Mouse (Mus musculus): Measurements from ENCODE around the gene Lima1. TPM values are rescaled to one million over a fixed set of nuclear protein-coding genes. Genes with fewer than 3 reads are reported as not detected.
"Not testable (repeated sequence)": the region's sequence is repeated elsewhere in the genome, so short reads cannot be mapped to it uniquely, and the experiment has no call there.

Gene Lima1
- polyA plus RNA-seq, 1 experiment from 2014 or later = 29.4 TPM

DNA sequence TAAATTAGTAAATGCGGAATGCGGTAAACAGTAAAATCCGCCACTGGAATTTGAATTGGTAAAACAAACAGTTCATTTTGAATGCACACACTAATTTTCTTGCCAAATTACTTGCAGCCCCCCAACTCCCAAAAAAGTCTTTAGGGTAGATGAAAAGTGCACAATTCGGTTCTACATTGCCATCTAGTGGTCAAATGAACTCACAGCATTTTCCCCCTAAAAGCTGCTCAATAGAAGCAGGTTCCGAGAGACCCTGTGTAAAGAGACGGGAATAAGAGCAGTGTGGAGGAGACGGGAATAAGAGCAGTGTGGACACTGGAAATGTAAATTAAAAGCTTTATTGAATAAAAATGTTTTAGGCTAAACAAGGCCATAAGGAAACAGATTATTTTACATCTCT lies 97.1 kb downstream of the Lima1 start:
- Histone ChIP-seq H3K27me3 (ENCODE audit: insufficient read depth, poor library complexity, severe bottlenecking) (no peaks in the 10 kb centered on the region), H3K4me1 (0 out of 2 replicates have a peak, but pooled peaks cover 3% of the 10 kb centered on the region), H3K9me3 (no peaks in the 10 kb centered on the region), H3K36me3 (peaks cover 38% of the 10 kb centered on the region), H3K27ac (no peak overlapping the region), H3K4me3 (no peak overlapping the region)
- DNase-seq (ENCODE audit: low spot score) = no peak
- WGBS = 31% methylated on average over 7 of the region's 7 CpGs

DNA sequence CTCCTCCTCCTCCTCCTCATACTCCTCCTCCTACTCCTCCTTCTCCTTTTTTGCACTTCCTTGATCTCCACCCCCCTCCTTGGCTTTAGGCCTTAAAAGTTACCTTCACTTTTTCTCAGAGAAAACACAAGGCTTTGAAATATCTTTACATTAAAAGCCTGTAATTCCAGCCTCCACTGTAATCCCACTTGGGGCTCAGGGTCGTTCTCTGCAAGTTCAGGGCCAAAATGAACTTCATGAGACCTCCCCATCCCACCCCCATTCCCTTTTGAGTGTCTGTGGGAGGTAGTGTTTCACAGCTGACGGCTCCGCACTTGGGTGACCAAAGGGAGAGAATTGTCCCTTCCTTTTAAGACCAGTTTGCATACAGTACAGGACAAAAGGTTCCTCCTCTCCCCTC lies 102.3 kb downstream of the Lima1 start:
- peak overlapping the region; percentile 92; the same call in 1 of the 2 replicates for H3K27ac ChIP-seq

DNA sequence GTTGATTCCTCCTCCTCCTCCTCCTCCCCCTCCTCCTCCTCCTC lies 102.6 kb downstream of the Lima1 start, which contains the start of gene Cers5:
Cers5 (minus strand) TSS at position 5 of the 44 bp plus-strand sequence.
- Histone ChIP-seq H3K4me1 (peaks cover 21% of the 10 kb centered on the region), H3K4me3 (peak within 1 kb of the TSS; percentile 94), H3K27ac (peak within 1 kb of the TSS; percentile 92)
- H3K27me3 ChIP-seq (ENCODE audit: insufficient read depth, poor library complexity, severe bottlenecking); DNase-seq (ENCODE audit: low spot score); H3K36me3 ChIP-seq; H3K9me3 ChIP-seq: not testable (repeated sequence)

More for the DNA sequence above, 102.3 kb downstream of the Lima1 start:
- DNase-seq (ENCODE audit: low spot score) = no peak
- Histone ChIP-seq H3K4me3 (peak overlapping the region; percentile 94), H3K36me3 (no peaks in the 10 kb centered on the region; the same call in 1 of the 2 replicates), H3K9me3 (no peaks in the 10 kb centered on the region), H3K27me3 (ENCODE audit: insufficient read depth, poor library complexity, severe bottlenecking) (no peaks in the 10 kb centered on the region), H3K4me1 (peaks cover 21% of the 10 kb centered on the region)
- WGBS = 44% methylated on average over 3 of the region's 3 CpGs

DNA sequence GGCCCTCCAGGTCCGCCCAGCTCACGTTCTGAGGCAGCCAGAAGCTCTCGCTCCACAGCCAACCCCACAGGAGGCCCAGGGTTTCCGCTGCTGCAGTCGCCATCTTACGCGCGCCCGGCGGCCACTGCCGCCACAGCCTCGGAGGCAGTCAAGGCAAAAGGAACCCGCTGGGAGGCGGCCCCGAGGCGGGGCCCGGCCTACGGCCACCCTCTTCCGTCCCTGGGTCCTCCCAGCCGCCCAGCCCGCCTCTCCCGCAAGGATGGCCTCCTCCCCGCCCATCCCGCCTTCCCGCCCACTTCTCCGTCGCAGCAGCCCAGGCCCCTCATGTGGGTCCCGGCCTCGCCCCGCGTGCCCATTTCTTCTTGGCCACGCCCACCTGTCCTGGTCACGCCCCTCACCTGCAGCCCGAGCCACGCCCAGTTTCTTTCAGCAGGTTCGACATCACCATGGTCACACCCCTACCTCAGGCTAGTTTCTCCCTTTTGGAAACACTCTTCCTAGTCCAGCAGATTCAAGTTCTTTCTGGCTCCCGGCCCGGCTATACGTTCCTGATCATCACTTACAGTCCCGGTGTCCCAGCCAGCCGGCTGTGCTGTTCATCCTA lies 102.9 kb downstream of the Lima1 start:
- WGBS = under 1% methylated on average over 37 of the region's 41 CpGs
- peak; percentile 96 for DNase-seq (ENCODE audit: low spot score)

DNA sequence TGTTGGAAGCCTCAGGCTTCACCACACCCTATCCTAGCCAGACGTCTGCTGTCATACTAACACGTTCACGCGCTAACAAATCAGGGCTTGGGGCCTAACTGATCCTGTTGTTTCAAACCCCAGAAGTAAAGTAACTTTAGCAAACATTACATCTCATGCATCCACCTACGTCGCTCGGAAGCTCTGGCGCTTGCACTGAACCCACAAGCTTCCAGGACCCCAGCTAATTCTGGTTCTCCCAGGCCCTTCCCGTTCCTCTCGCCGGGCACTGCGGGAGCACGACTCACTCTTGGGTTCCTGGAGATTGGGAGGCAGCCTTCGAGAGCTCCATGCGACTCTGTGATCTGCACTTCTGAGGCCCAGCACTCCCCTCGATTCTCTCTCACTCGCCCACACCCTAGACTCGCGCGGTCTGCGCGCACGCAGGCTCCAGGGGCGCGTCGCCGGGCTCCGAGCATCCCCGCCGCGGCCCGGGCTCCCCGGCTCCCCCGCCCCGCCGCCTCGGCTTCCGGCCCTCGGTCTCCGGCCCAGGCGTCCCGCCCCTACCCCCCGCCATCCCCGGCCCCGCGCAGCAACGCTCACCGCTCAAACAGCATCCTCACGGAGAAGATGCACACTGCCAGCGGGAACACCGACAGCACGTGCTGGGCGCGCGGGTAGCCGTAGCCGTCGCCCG lies 103.5 kb downstream of the Lima1 start:
- peaks cover 21% of the 10 kb centered on the region for H3K4me1 ChIP-seq
- DNase-seq (ENCODE audit: low spot score) = peak; percentile 78
- peak overlapping the region; percentile 94 for H3K4me3 ChIP-seq
- no peaks in the 10 kb centered on the region for H3K36me3 ChIP-seq
- no peaks in the 10 kb centered on the region for H3K9me3 ChIP-seq
- peak overlapping the region; percentile 92 for H3K27ac ChIP-seq
- H3K27me3 ChIP-seq (ENCODE audit: insufficient read depth, poor library complexity, severe bottlenecking) = no peaks in the 10 kb centered on the region
- under 1% methylated on average over 59 of the region's 59 CpGs for WGBS

More for the DNA sequence above, 102.9 kb downstream of the Lima1 start:
- Histone ChIP-seq H3K9me3 (no peaks in the 10 kb centered on the region), H3K4me1 (peaks cover 21% of the 10 kb centered on the region), H3K27ac (peak overlapping the region; percentile 92), H3K36me3 (no peaks in the 10 kb centered on the region), H3K4me3 (peak overlapping the region; percentile 94), H3K27me3 (ENCODE audit: insufficient read depth, poor library complexity, severe bottlenecking) (no peaks in the 10 kb centered on the region)

DNA sequence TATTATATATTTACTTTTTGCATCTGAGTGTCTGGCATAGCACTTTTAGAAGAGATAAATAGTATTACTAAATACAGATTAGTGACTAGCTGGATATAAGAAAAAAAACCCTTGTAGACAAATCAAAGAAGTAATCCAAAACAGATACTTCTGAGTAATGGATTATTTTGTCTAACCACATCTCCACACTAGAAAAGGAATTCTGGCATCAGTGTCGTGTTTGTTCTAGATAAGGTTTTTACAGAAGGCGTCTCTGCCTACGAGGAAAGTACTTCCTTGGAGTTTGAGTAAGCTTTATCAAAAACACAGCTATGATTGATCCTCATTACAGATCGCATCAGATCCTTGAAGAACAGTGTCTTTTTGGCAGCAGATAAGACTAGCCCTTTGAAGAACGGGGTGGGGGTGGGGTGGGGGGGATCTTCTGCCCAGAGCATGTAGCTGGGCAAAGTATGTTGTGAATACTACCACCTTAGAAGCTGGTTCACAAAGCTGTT lies 104.2 kb downstream of the Lima1 start:
- no peak for DNase-seq (ENCODE audit: low spot score)
- Histone ChIP-seq H3K36me3 (0 out of 2 replicates have a peak, but pooled peaks cover 4% of the 10 kb centered on the region), H3K4me3 (peak overlapping the region; percentile 94), H3K9me3 (no peaks in the 10 kb centered on the region), H3K4me1 (peaks cover 21% of the 10 kb centered on the region), H3K27me3 (ENCODE audit: insufficient read depth, poor library complexity, severe bottlenecking) (no peaks in the 10 kb centered on the region), H3K27ac (peak overlapping the region; percentile 92)
- 4% methylated on average over 5 of the region's 5 CpGs for WGBS

DNA sequence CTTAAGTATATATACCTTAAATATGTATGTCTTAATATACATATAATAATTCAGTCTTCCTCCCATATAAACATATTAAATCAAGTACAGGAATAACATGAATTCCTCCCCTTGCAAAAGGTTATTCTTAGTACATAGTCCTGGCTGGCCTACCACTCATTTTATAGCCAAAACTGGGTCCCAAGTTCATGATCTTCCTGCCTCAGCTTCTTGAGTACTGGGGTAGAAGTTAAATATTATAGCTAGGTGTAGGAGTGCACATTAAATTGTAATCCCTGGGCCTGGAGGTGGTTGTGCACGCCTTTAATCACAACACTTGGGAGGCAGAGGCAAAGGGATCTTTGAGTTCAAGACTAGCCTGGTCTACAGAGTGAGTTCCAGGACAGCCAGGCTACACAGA lies 106.5 kb downstream of the Lima1 start:
- Histone ChIP-seq H3K9me3 (no peaks in the 10 kb centered on the region), H3K4me1 (peaks cover 21% of the 10 kb centered on the region), H3K36me3 (peaks cover 14% of the 10 kb centered on the region; the same call in 1 of the 2 replicates), H3K4me3 (no peak overlapping the region), H3K27me3 (ENCODE audit: insufficient read depth, poor library complexity, severe bottlenecking) (no peaks in the 10 kb centered on the region), H3K27ac (no peak overlapping the region)
- 86% methylated on average over 1 of the region's 1 CpGs for WGBS
- DNase-seq (ENCODE audit: low spot score) = no peak

DNA sequence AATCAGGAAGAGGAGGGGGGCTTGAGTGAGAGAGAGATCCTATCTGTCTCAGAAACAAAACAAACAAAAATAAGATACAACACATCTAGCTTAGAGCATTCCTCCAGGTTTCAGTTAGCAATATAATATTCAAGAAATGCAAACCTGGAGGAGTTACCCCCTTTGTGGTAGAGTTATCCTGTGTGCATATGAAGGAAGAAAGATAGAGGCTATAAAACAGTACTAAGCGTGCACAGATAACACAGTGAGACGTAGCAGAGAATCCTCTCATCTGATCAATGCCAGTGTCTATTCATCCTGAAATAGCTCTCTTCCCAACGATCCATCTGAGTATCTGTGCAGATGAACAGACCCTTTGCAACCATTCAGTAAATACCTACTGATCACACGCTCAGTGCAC lies 107.8 kb downstream of the Lima1 start:
- 70% methylated on average over 4 of the region's 4 CpGs for WGBS

DNA sequence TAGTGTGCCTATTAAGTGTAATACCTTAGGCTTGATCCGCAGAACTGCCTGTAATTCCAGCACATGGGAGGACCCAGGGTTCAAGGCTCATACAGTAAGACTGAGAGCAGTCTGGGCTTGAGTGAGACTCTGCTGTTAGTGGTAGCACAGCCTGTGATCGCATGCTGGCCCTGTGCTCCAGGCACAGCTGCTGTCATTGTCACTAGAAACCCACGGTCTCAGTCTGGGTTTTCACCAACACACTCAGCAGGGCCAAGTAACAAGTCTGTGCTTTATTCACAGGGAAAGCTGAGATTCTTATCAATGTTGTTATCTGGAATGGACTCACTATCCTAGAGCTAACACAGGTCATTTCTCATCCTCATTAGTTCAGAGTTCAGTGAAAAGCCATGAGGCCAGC lies 121.1 kb downstream of the Lima1 start:
- DNase-seq (ENCODE audit: low spot score) = no peak
- 68% methylated on average over 3 of the region's 3 CpGs for WGBS
- Histone ChIP-seq H3K4me3 (no peak overlapping the region), H3K9me3 (no peaks in the 10 kb centered on the region), H3K27me3 (ENCODE audit: insufficient read depth, poor library complexity, severe bottlenecking) (no peaks in the 10 kb centered on the region), H3K36me3 (peaks cover 16% of the 10 kb centered on the region), H3K4me1 (peaks cover 9% of the 10 kb centered on the region; the same call in 1 of the 2 replicates), H3K27ac (no peak overlapping the region)

More for the DNA sequence above, 107.8 kb downstream of the Lima1 start:
- Histone ChIP-seq H3K9me3 (no peaks in the 10 kb centered on the region), H3K4me1 (peaks cover 17% of the 10 kb centered on the region), H3K27ac (no peak overlapping the region), H3K36me3 (peaks cover 21% of the 10 kb centered on the region; the same call in 1 of the 2 replicates), H3K4me3 (no peak overlapping the region), H3K27me3 (ENCODE audit: insufficient read depth, poor library complexity, severe bottlenecking) (no peaks in the 10 kb centered on the region)
- no peak for DNase-seq (ENCODE audit: low spot score)

DNA sequence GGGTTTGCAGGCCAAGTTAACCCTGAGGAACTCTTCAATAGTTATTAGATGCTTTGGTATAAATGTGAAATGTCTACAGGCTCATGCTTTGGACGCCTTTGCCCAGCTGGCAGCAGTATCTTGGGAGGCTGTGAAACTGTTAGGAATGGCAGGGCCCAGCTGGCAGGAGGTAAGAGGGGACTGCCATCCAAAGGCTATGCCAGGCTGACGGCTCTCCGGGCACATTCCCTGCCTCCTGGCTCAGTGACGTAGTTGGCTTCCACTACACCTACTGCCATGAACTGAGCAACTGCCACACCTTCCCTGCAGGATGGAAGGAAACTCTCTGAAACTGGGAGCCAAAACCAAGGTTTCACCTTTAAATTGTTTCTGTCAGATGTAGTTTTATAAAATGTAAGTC lies 135.0 kb downstream of the Lima1 start:
- Histone ChIP-seq H3K27ac (no peak overlapping the region), H3K27me3 (ENCODE audit: insufficient read depth, poor library complexity, severe bottlenecking) (no peaks in the 10 kb centered on the region), H3K4me3 (no peak overlapping the region), H3K9me3 (no peaks in the 10 kb centered on the region), H3K36me3 (peaks cover 85% of the 10 kb centered on the region), H3K4me1 (no peaks in the 10 kb centered on the region)
- DNase-seq (ENCODE audit: low spot score) = no peak
- WGBS = 91% methylated on average over 4 of the region's 4 CpGs

DNA sequence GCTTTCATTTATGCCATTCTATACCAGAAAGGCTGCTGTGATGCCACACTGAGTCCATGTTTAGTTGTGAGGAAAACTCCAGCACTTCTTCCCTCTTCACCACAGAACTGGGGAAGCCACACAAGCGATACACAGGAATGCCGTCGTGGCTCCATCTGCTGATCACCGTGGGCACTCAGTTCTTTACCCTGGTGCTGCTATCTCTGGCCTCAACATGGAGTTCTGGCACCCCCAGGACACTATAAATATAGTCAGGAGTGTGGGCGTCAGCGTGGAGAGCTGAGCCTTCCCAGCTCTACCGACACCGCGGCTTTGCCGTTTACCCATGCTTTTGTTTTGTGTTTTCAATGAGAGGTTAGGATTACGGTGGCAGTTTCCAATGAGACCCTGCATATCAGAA lies 138.6 kb downstream of the Lima1 start:
- no peaks in the 10 kb centered on the region for H3K27me3 ChIP-seq (ENCODE audit: insufficient read depth, poor library complexity, severe bottlenecking)
- H3K36me3 ChIP-seq = peaks cover 83% of the 10 kb centered on the region
- 85% methylated on average over 11 of the region's 11 CpGs for WGBS

DNA sequence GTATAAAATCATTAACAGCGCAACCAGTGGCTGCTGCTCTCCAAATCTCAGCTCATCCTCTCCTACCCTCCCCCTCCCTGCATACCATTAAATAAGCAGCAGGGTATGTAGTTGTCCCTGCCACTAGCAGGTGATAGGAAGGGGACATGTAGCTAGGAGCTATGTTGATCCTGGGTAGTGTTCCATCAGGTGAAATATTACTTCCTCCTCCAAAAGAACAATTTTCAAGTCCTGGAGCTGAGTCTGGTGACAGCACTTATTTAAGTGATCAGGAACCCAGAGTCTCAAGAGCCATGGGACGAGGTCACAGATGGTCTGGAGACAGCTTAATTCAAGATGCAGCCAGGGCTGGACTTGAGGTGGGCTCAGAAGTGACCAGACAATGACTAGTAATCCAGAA lies 139.6 kb downstream of the Lima1 start:
- Histone ChIP-seq H3K27me3 (ENCODE audit: insufficient read depth, poor library complexity, severe bottlenecking) (no peaks in the 10 kb centered on the region), H3K36me3 (peaks cover 76% of the 10 kb centered on the region), H3K27ac (no peak overlapping the region), H3K4me3 (no peak overlapping the region), H3K4me1 (no peaks in the 10 kb centered on the region), H3K9me3 (no peaks in the 10 kb centered on the region)
- DNase-seq (ENCODE audit: low spot score) = no peak
- 85% methylated on average over 2 of the region's 2 CpGs for whole genome bisulfite sequencing

More for the DNA sequence above, 138.6 kb downstream of the Lima1 start:
- H3K4me3 ChIP-seq = no peak overlapping the region
- no peak overlapping the region for H3K27ac ChIP-seq
- DNase-seq (ENCODE audit: low spot score) = no peak
- H3K9me3 ChIP-seq = no peaks in the 10 kb centered on the region
- no peaks in the 10 kb centered on the region for H3K4me1 ChIP-seq

DNA sequence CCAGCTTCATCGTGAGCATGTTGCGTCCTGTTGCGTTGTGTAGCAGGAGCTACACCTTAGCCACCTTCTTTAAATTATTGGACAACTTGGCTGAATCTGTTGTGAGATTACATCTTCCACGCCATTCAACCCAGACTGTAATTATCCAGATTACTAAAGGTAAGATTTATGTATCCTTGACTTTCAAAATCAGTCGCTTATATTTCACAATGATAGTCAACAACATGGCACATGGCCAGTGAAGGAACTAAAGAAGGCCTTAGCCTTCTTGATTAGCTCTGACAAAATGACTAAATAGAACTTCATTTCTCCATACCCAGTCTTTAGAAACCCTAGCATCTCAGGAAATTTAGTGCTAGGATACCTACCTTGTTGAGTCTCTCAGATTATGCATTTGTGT lies 142.1 kb downstream of the Lima1 start:
- no peak overlapping the region for H3K27ac ChIP-seq
- no peak for DNase-seq (ENCODE audit: low spot score)
- no peaks in the 10 kb centered on the region for H3K9me3 ChIP-seq
- H3K27me3 ChIP-seq (ENCODE audit: insufficient read depth, poor library complexity, severe bottlenecking) = no peaks in the 10 kb centered on the region
- peaks cover 69% of the 10 kb centered on the region for H3K36me3 ChIP-seq
- no peak overlapping the region for H3K4me3 ChIP-seq
- no peaks in the 10 kb centered on the region for H3K4me1 ChIP-seq
- 97% methylated on average over 5 of the region's 5 CpGs for WGBS

DNA sequence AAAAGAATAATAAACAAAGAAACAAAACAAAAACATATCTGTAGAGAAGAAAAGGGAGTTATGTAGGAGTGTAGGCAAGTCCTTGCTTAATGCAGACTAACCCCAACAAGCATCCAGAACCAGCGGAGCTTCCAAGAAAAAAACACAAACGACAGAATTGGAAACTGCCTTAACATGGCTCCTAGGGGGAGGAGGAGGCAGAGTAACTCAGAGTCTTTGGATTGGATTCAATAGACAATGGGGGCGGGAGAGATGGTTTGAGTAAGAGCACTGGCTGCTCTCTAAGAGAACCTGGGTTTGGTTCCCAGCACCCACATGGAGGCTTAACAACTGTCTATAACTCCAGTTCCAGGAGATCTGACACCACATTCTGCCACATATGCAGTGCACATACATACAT lies 143.6 kb downstream of the Lima1 start:
- Histone ChIP-seq H3K36me3 (peaks cover 64% of the 10 kb centered on the region), H3K4me3 (no peak overlapping the region), H3K4me1 (peaks cover under 1% of the 10 kb centered on the region), H3K27me3 (ENCODE audit: insufficient read depth, poor library complexity, severe bottlenecking) (no peaks in the 10 kb centered on the region), H3K9me3 (no peaks in the 10 kb centered on the region), H3K27ac (no peak overlapping the region)
- 93% methylated on average over 3 of the region's 3 CpGs for WGBS
- no peak for DNase-seq (ENCODE audit: low spot score)

Measured in heart, embryonic 10.5 days (tissue).